Mouse (Mus musculus) bone marrow, adult 2 months (tissue): Measurements from ENCODE around the gene 4930516K23Rik. TPM values are rescaled to one million over a fixed set of nuclear protein-coding genes. Genes with fewer than 3 reads are reported as not detected.

ENCODE experiments used
- H3K27ac ChIP-seq: fragments of 200-500 bp; 2 replicates; pipeline ENCODE4 v1.5.1; 2012; ENCODE audit warnings: low read depth, mild to moderate bottlenecking, control low read depth, inconsistent platforms, low read length; ENCODE audit not compliant: control insufficient read depth, poor library complexity, insufficient read depth
- H3K4me1 ChIP-seq: fragments of 200-500 bp; 2 replicates; pipeline ENCODE4 v1.6.1; 2011; ENCODE audit warnings: low read length; ENCODE audit not compliant: control insufficient read depth, insufficient read depth
- H3K4me3 ChIP-seq: fragments of 200-500 bp; replicated peaks from 2 replicates; pipeline ENCODE3; 2011; ENCODE audit warnings: mild to moderate bottlenecking, low read depth, low read length, control low read depth; ENCODE audit not compliant: control insufficient read depth
- CTCF ChIP-seq: fragments of 200-500 bp; IDR thresholded peaks from 2 replicates; pipeline ENCODE4 v1.5.1; 2011; ENCODE audit warnings: low read length, control low read depth; ENCODE audit not compliant: control insufficient read depth, insufficient read depth
- POLR2A ChIP-seq: fragments of 200-500 bp; IDR thresholded peaks from 2 replicates; pipeline ENCODE4 v1.6.1; 2011; ENCODE audit warnings: low read depth, mild to moderate bottlenecking, control low read depth, low read length, borderline replicate concordance; ENCODE audit not compliant: control insufficient read depth
- WGBS: fragments of 180-500 bp; shearing (Covaris S2); methylation state at CpG from one replicate; pipeline ENCODE4 v1.1.7; 2018; 5-methylcytosine and 5-hydroxymethylcytosine counted together
- polyA plus RNA-seq: library from polyadenylated mRNA; stranded (reverse); fragments of >200 nt; gene quantifications from 2 replicates; pipeline ENCODE4 v1.2.4, GENCODE M21; 2011; ENCODE audit warnings: low replicate concordance; ENCODE audit not compliant: missing spikeins, insufficient read depth, insufficient read length

Gene 4930516K23Rik
- not detected in 2 replicates for polyA plus RNA-seq

GRCm38 (mm10) chr7:104061345-104061744 lies at the start of gene 4930516K23Rik:
TSS of gene 4930516K23Rik (minus strand) at chr7:104061445.
- no peak for TF ChIP-seq CTCF
- TF ChIP-seq POLR2A: no peak
- Histone ChIP-seq H3K4me1 (no peaks in the 10 kb centered on the region; the same call in 1 of the 2 replicates), H3K27ac (no peak within 1 kb of the TSS), H3K4me3 (no peak within 1 kb of the TSS)
- 63% methylated on average over 2 of the region's 2 CpGs for WGBS

GRCm38 (mm10) chr7:104104757-104104972 lies 43.4 kb upstream of the 4930516K23Rik start, which contains the start of gene Olfr646:
TSS of gene Olfr646 (plus strand) at chr7:104104873.
- H3K27ac ChIP-seq: no peak within 1 kb of the TSS
- no peak within 1 kb of the TSS for H3K4me3 ChIP-seq
- H3K4me1 ChIP-seq: no peaks in the 10 kb centered on the region
- TF ChIP-seq CTCF: no peak
- TF ChIP-seq POLR2A: no peak

- TF ChIP-seq CTCF (no peak), POLR2A (no peak)
- 11% methylated on average over 4 of the region's 4 CpGs for WGBS
- H3K27ac ChIP-seq: no peak overlapping the region
- H3K4me1 ChIP-seq: no peaks in the 10 kb centered on the region
- H3K4me3 ChIP-seq: no peak overlapping the region
Measured at GRCm38 (mm10) chr7:104103913-104104756, 42.9 kb upstream of the 4930516K23Rik start.

- TF ChIP-seq POLR2A: no peak
- no peak for TF ChIP-seq CTCF
- H3K4me3 ChIP-seq: no peak within 1 kb of the TSS
- 83% methylated on average over 1 of the region's 1 CpGs for WGBS
- H3K27ac ChIP-seq: no peak within 1 kb of the TSS
- no peaks in the 10 kb centered on the region for H3K4me1 ChIP-seq
Measured at GRCm38 (mm10) chr7:104085365-104085764, 24.1 kb upstream of the 4930516K23Rik start, which contains the start of gene Olfr645. TSS of gene Olfr645 (minus strand) at chr7:104085465.

- TF ChIP-seq POLR2A (no peak), CTCF (no peak)
- WGBS: 72% methylated on average over 2 of the region's 2 CpGs
- H3K27ac ChIP-seq: no peak within 1 kb of the TSS
- no peak within 1 kb of the TSS for H3K4me3 ChIP-seq
- H3K4me1 ChIP-seq: no peaks in the 10 kb centered on the region
Measured at GRCm38 (mm10) chr7:104071769-104072168, 10.5 kb upstream of the 4930516K23Rik start, which contains the start of gene Olfr644. TSS of gene Olfr644 (minus strand) at chr7:104071869.

- Histone ChIP-seq H3K4me1 (no peaks in the 10 kb centered on the region; the same call in 1 of the 2 replicates), H3K27ac (no peak overlapping the region), H3K4me3 (no peak overlapping the region)
- TF ChIP-seq CTCF (no peak), POLR2A (no peak)
- WGBS: 93% methylated on average over 1 of the region's 1 CpGs
Measured at GRCm38 (mm10) chr7:104059215-104059614, 2.0 kb downstream of the 4930516K23Rik start.

GRCm38 (mm10) chr7:104052566-104052965 lies 8.7 kb downstream of the 4930516K23Rik start, which contains the start of gene Olfr642:
TSS of gene Olfr642 (minus strand) at chr7:104052666.
- TF ChIP-seq CTCF: no peak
- TF ChIP-seq POLR2A: no peak
- no peaks in the 10 kb centered on the region for H3K4me1 ChIP-seq
- H3K4me3 ChIP-seq: no peak within 1 kb of the TSS
- WGBS: 74% methylated on average over 1 of the region's 1 CpGs
- H3K27ac ChIP-seq: no peak within 1 kb of the TSS

GRCm38 (mm10) chr7:104050745-104051144 lies 10.5 kb downstream of the 4930516K23Rik start:
- WGBS: 66% methylated on average over 4 of the region's 4 CpGs
- TF ChIP-seq POLR2A (no peak), CTCF (no peak)
- Histone ChIP-seq H3K27ac (no peak overlapping the region), H3K4me1 (no peaks in the 10 kb centered on the region), H3K4me3 (no peak overlapping the region)
